In genomic region chr11:69369990-69370816, GRCm38 (mm10) we compare ENCODE assay signal across 9 mouse cellular contexts. TPM values are rescaled to one million over a fixed set of nuclear protein-coding genes. Genes with fewer than 3 reads are reported as not detected.
DNase-seq lines count a peak whose midpoint lies in the region; ATAC-seq and TF ChIP-seq lines count a peak whose summit lies in the region.
"Had no signal": no experiment of that assay in that cellular context is flagged by ENCODE, and none has a peak within 500 bp of the region (broad histone marks: within the 10 kb centered on the region; RNA-seq: fewer than 3 reads in every experiment).

No protein-coding gene starts in this region.

- peak overlapping the region; percentile 94 for H3K4me3 ChIP-seq in heart, embryonic 11.5 days (ENCODE audit: low read depth, low read length)
- no peak overlapping the region for H3K4me3 ChIP-seq in ES-Bruce4 (ENCODE audit: low read depth, low read length)
- peak overlapping the region; percentile 99 for H3K4me3 ChIP-seq in hindbrain, embryonic 12.5 days
- H3K4me3 ChIP-seq in midbrain, embryonic 11.5 days (ENCODE audit: low read depth, low read length): peak overlapping the region; percentile 97

- DNase-seq in heart, postnatal 36 days: no peak
- DNase-seq in midbrain, embryonic 11.5 days (ENCODE audit: low spot score, missing footprints): peak; percentile 89
- DNase-seq in right cerebral cortex, postnatal 14 days: no peak
- DNase-seq in MN1 (ENCODE audit: low spot score): no peak
- DNase-seq in kidney, adult 11 months: no peak

- TF ChIP-seq POLR2A in ES-Bruce4 (IDR thresholded peaks at IDR 0.05; ENCODE audit: insufficient read depth, low read length): no peak

- TF ChIP-seq EP300 in ES-Bruce4 (IDR thresholded peaks at IDR 0.05; ENCODE audit: insufficient read depth, low read depth, low read length): no peak

- intact Hi-C loops in heart, postnatal 36 days (cut with DNase I): loop anchor here (2.0 kb wide), 1 partner anchor 43 kb away; the partner anchor contains the start of gene Kcnab3

- no peaks in the 10 kb centered on the region for H3K9me3 ChIP-seq in heart, embryonic 11.5 days (replicated peaks; ENCODE audit: control insufficient read depth, low read length)
- H3K9me3 ChIP-seq in ES-Bruce4 (replicated peaks; ENCODE audit: control insufficient read depth, insufficient read depth, low read length, poor library complexity, severe bottlenecking): no peaks in the 10 kb centered on the region
- no peaks in the 10 kb centered on the region for H3K9me3 ChIP-seq in hindbrain, embryonic 12.5 days (replicated peaks)
- H3K9me3 ChIP-seq in midbrain, embryonic 11.5 days (ENCODE audit: control insufficient read depth, low read length): no peaks in the 10 kb centered on the region; the same call in 1 of the 2 replicates

- no peak overlapping the region for H3K9ac ChIP-seq in heart, embryonic 11.5 days (ENCODE audit: low read depth, low read length)
- H3K9ac ChIP-seq in ES-Bruce4 (ENCODE audit: low read depth, poor library complexity, severe bottlenecking): no peak overlapping the region
- H3K9ac ChIP-seq in hindbrain, embryonic 12.5 days: peak overlapping the region; percentile 100; the same call in 1 of the 2 replicates
- peak overlapping the region; percentile 99 for H3K9ac ChIP-seq in midbrain, embryonic 11.5 days (ENCODE audit: low read length)

- peaks cover 43% of the 10 kb centered on the region for H3K4me1 ChIP-seq in heart, embryonic 11.5 days (ENCODE audit: control insufficient read depth, insufficient read depth, low read length)
- H3K4me1 ChIP-seq in ES-Bruce4 (ENCODE audit: control insufficient read depth, insufficient read depth, low read length): no peaks in the 10 kb centered on the region
- peaks cover 40% of the 10 kb centered on the region for H3K4me1 ChIP-seq in hindbrain, embryonic 12.5 days
- peaks cover 39% of the 10 kb centered on the region for H3K4me1 ChIP-seq in midbrain, embryonic 11.5 days (ENCODE audit: control insufficient read depth, insufficient read depth, low read length)

- H3K27ac ChIP-seq in heart, embryonic 11.5 days (ENCODE audit: low read depth, low read length): peak overlapping the region; percentile 98
- H3K27ac ChIP-seq in ES-Bruce4 (ENCODE audit: insufficient read depth, low read length): peak overlapping the region; percentile 15; the same call in 1 of the 2 replicates
- H3K27ac ChIP-seq in hindbrain, embryonic 12.5 days: peak overlapping the region; percentile 100
- peak overlapping the region; percentile 99 for H3K27ac ChIP-seq in midbrain, embryonic 11.5 days (ENCODE audit: low read depth, low read length)

- no peaks in the 10 kb centered on the region for H3K27me3 ChIP-seq in heart, embryonic 11.5 days (ENCODE audit: control insufficient read depth, insufficient read depth, low read length)
- H3K27me3 ChIP-seq in ES-Bruce4 (ENCODE audit: control insufficient read depth, insufficient read depth, low read length, poor library complexity, severe bottlenecking): peaks cover 14% of the 10 kb centered on the region
- H3K27me3 ChIP-seq in hindbrain, embryonic 12.5 days: no peaks in the 10 kb centered on the region
- H3K27me3 ChIP-seq in midbrain, embryonic 11.5 days (ENCODE audit: control insufficient read depth, insufficient read depth, low read length): no peaks in the 10 kb centered on the region

- H3K36me3 ChIP-seq in heart, embryonic 11.5 days (ENCODE audit: control insufficient read depth, insufficient read depth, low read length): no peaks in the 10 kb centered on the region
- no peaks in the 10 kb centered on the region for H3K36me3 ChIP-seq in ES-Bruce4 (ENCODE audit: control insufficient read depth, insufficient read depth, low read length, poor library complexity, severe bottlenecking)
- H3K36me3 ChIP-seq in hindbrain, embryonic 12.5 days: peaks cover 5% of the 10 kb centered on the region; the same call in 1 of the 2 replicates
- H3K36me3 ChIP-seq in midbrain, embryonic 11.5 days (ENCODE audit: control insufficient read depth, insufficient read depth, low read length): no peaks in the 10 kb centered on the region

- no peak for TF ChIP-seq CTCF in ES-Bruce4 (IDR thresholded peaks at IDR 0.05; ENCODE audit: low read depth, low read length)

- WGBS in heart, embryonic 11.5 days (ENCODE audit: insufficient replicate concordance): 36% methylated on average over 2 of the region's 2 CpGs
- WGBS in hindbrain, embryonic 12.5 days: 29% methylated on average over 2 of the region's 2 CpGs
- 32% methylated on average over 2 of the region's 2 CpGs for WGBS in midbrain, embryonic 11.5 days

- H3K4me2 ChIP-seq in heart, embryonic 11.5 days: peak overlapping the region; percentile 91
- peak overlapping the region; percentile 63 for H3K4me2 ChIP-seq in hindbrain, embryonic 12.5 days (replicated peaks)
- peak overlapping the region; percentile 94 for H3K4me2 ChIP-seq in midbrain, embryonic 11.5 days

- no peak for ATAC-seq in heart, embryonic 11.5 days (replicated peaks; ENCODE audit: insufficient number of reproducible peaks, low FRiP score, low TSS enrichment)
- ATAC-seq in hindbrain, embryonic 12.5 days (ENCODE audit: low FRiP score): no peak
- ATAC-seq in midbrain, embryonic 11.5 days (ENCODE audit: low FRiP score): no peak
- ATAC-seq: CD4-positive, CD25-positive, alpha-beta regulatory T cell, adult 4 months had no signal

RNA-seq across cellular contexts. Expression of gene Chd3, which starts 1.0 kb away (rescaled TPM):
- 15.5 and 21.8 TPM in 2 replicates for polyA plus RNA-seq in heart, embryonic 11.5 days (2014; fragmentation: Nextera tagmentation; extraction: Ambion mirVana)
- total RNA-seq in heart, postnatal 36 days (2021): 10 to 100 TPM; 21.8 to 22.8 TPM
- 21.9 and 25.7 TPM in 2 replicates for polyA plus RNA-seq in ES-Bruce4 (2011; ENCODE audit: insufficient read depth, insufficient read length, low read depth, missing spikeins)
- 93.4 and 97.6 TPM in 2 replicates for polyA plus RNA-seq in hindbrain, embryonic 12.5 days (2016; fragmentation: Nextera tagmentation; extraction: Ambion mirVana)
- 38.2 and 39.4 TPM in 2 replicates for polyA plus RNA-seq in midbrain, embryonic 11.5 days (2014; fragmentation: Nextera tagmentation; extraction: Ambion mirVana)

RNA-seq across cellular contexts. Expression of gene Naa38, which starts 25.1 kb away (rescaled TPM):
- 166 and 170 TPM in 2 replicates for polyA plus RNA-seq in heart, embryonic 11.5 days (2014; fragmentation: Nextera tagmentation; extraction: Ambion mirVana)
- 100 to 1,000 TPM; 101 to 103 TPM for total RNA-seq in heart, postnatal 36 days (2021)
- 77.9 and 94.0 TPM in 2 replicates for polyA plus RNA-seq in ES-Bruce4 (2011; ENCODE audit: insufficient read depth, insufficient read length, low read depth, missing spikeins)
- polyA plus RNA-seq in hindbrain, embryonic 12.5 days (2016; fragmentation: Nextera tagmentation; extraction: Ambion mirVana): 94.0 and 103 TPM in 2 replicates
- 120 and 130 TPM in 2 replicates for polyA plus RNA-seq in midbrain, embryonic 11.5 days (2014; fragmentation: Nextera tagmentation; extraction: Ambion mirVana)

RNA-seq across cellular contexts. Expression of gene Cyb5d1, which starts 25.2 kb away (rescaled TPM):
- 19.6 and 25.0 TPM in 2 replicates for polyA plus RNA-seq in heart, embryonic 11.5 days (2014; fragmentation: Nextera tagmentation; extraction: Ambion mirVana)
- total RNA-seq in heart, postnatal 36 days (2021): 10 to 100 TPM; 29.6 to 31.8 TPM
- polyA plus RNA-seq in ES-Bruce4 (2011; ENCODE audit: insufficient read depth, insufficient read length, low read depth, missing spikeins): 21.1 and 21.5 TPM in 2 replicates
- 48.0 and 50.5 TPM in 2 replicates for polyA plus RNA-seq in hindbrain, embryonic 12.5 days (2016; fragmentation: Nextera tagmentation; extraction: Ambion mirVana)
- 44.6 and 50.5 TPM in 2 replicates for polyA plus RNA-seq in midbrain, embryonic 11.5 days (2014; fragmentation: Nextera tagmentation; extraction: Ambion mirVana)

RNA-seq across cellular contexts. Expression of gene Tmem88, which starts 27.8 kb away (rescaled TPM):
- polyA plus RNA-seq in heart, embryonic 11.5 days (2014; fragmentation: Nextera tagmentation; extraction: Ambion mirVana): 30.5 and 31.7 TPM in 2 replicates
- total RNA-seq in heart, postnatal 36 days (2021): 10 to 100 TPM; 23.3 to 29.6 TPM
- polyA plus RNA-seq in ES-Bruce4 (2011; ENCODE audit: insufficient read depth, insufficient read length, low read depth, missing spikeins): 15.7 and 16.6 TPM in 2 replicates
- polyA plus RNA-seq in hindbrain, embryonic 12.5 days (2016; fragmentation: Nextera tagmentation; extraction: Ambion mirVana): 13.2 and 14.8 TPM in 2 replicates
- 11.9 and 13.1 TPM in 2 replicates for polyA plus RNA-seq in midbrain, embryonic 11.5 days (2014; fragmentation: Nextera tagmentation; extraction: Ambion mirVana)

RNA-seq across cellular contexts. Expression of gene Rnf227, which starts 29.9 kb away (rescaled TPM):
- polyA plus RNA-seq in heart, embryonic 11.5 days (2014; fragmentation: Nextera tagmentation; extraction: Ambion mirVana): 7.8 and 8.6 TPM in 2 replicates
- total RNA-seq in heart, postnatal 36 days (2021): under 1 TPM; 0.27 to 0.89 TPM
- polyA plus RNA-seq in ES-Bruce4 (2011; ENCODE audit: insufficient read depth, insufficient read length, low read depth, missing spikeins): 1.7 and 3.3 TPM in 2 replicates
- 49.0 and 54.6 TPM in 2 replicates for polyA plus RNA-seq in hindbrain, embryonic 12.5 days (2016; fragmentation: Nextera tagmentation; extraction: Ambion mirVana)
- 29.6 and 30.4 TPM in 2 replicates for polyA plus RNA-seq in midbrain, embryonic 11.5 days (2014; fragmentation: Nextera tagmentation; extraction: Ambion mirVana)

Comparison
In these comparisons a context has a peak if more than half of its experiments do, and no peak if none do; other contexts are left out.
1. H3K27ac ChIP-seq: peak in every context shown above with its lines; median percentile 100 in hindbrain, embryonic 12.5 days; 99 in midbrain, embryonic 11.5 days; 98 in heart, embryonic 11.5 days; 15 in ES-Bruce4.
2. H3K9ac ChIP-seq: peak in hindbrain, embryonic 12.5 days (single experiment) and midbrain, embryonic 11.5 days (single experiment); none in heart, embryonic 11.5 days (single experiment) and ES-Bruce4 (single experiment).
3. Peak in every context shown above with its lines, with median percentiles within 50 percentile points of each other: H3K4me2 ChIP-seq.